Mouse (Mus musculus): ENCODE results near the gene Sac3d1. TPM values are rescaled to one million over a fixed set of nuclear protein-coding genes. Genes with fewer than 3 reads are reported as not detected.
A peak's percentile ranks its signal among the peaks of the same experiment; 100 is the strongest.

Sac3d1 gene
- polyA plus RNA-seq, 1 experiment from 2014 or later = 17.0 TPM

DNA sequence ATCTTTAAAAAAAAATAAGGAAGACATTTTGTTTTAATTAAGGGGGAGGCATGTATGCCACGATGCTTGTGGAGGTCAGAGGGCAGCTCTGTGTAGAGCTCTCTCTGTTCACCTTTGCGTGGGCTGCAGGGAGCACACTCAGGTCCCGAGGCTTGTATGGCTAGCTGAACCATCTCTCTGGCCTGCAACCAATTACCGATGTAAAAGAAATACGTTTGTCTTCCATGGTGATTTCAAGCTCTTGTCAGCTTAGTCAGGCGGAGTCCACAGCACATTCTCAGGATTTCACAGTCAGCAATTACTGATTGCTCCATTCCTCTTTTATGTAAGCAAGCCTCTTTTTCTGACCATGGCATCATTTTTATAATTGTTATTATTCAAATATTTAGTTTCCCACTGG lies 17.3 kb downstream of the Sac3d1 start:
- DNase-seq (ENCODE audit: low read depth, low spot score) (no peak), ATAC-seq (no peak)
- TF ChIP-seq CTCF (IDR thresholded peaks at IDR 0.05) = no peak
- no peaks in the 10 kb centered on the region for H3K27me3 ChIP-seq
- POLR2A ChIA-PET = no interaction called here
- in situ Hi-C loops (cut with MboI; ENCODE audit: low pct_unique_long_range_greater_than_20kb) = no loop called here
- CTCF ChIA-PET = no interaction called here

DNA sequence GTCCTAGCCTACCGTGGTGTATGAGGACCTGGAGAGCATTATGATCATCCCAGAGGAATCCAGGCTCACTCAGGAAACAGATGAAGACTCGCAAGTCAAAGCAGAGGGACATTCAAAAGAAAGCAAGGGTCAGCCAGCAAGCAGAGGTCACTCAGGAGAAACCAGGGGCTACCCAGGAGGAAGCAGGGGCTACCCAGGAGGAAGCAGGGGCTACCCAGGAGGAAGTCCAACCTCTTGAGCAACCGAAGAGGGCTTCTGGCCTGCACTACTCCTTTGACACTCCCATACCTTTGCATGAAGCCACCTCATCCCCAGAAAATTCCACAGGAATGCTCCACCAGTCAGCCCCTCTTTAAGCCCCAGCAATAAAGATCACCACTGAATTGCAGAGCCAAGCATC lies 20.6 kb downstream of the Sac3d1 start:
- ChIA-PET CTCF (no interaction called here), POLR2A (interaction anchor here (0.7 kb wide), 1 partner anchor 37 kb away, joined by 3 read pairs; no protein-coding TSS in a partner anchor)
- ATAC-seq = no peak
- H3K27me3 ChIP-seq = no peaks in the 10 kb centered on the region
- in situ Hi-C loops (cut with MboI; ENCODE audit: low pct_unique_long_range_greater_than_20kb) = no loop called here
- DNase-seq (ENCODE audit: low read depth, low spot score) = no peak
- no peak for TF ChIP-seq CTCF (IDR thresholded peaks at IDR 0.05)

DNA sequence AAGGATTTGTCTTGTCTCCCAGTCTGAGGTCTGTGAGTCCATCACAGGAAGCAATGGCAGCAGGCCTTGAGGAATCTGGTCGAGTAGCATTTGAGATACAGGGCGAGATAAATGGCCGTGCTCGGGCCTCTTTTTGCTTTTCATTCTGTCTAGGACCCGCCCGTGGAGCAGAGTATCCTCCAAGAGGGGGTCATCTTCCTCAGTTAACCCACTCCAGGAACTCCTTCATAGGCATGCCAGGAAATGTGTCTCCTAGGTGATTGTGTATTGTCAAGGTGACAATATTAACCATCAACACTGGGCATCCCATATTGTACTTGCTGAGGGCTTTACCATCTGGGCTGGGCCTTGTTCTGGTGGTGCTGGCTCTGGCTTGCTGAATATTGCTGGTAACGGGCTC lies 24.3 kb downstream of the Sac3d1 start, which contains the start of gene AC131692.1:
TSS of gene AC131692.1 (plus strand) at position 301 of the 400 bp plus-strand sequence.
- in situ Hi-C loops (cut with MboI; ENCODE audit: low pct_unique_long_range_greater_than_20kb) = no loop called here
- POLR2A ChIA-PET = no interaction called here
- DNase-seq (ENCODE audit: low read depth, low spot score) (no peak), ATAC-seq (no peak)
- TF ChIP-seq CTCF (IDR thresholded peaks at IDR 0.05) = no peak
- no peaks in the 10 kb centered on the region for H3K27me3 ChIP-seq
- CTCF ChIA-PET = no interaction called here

DNA sequence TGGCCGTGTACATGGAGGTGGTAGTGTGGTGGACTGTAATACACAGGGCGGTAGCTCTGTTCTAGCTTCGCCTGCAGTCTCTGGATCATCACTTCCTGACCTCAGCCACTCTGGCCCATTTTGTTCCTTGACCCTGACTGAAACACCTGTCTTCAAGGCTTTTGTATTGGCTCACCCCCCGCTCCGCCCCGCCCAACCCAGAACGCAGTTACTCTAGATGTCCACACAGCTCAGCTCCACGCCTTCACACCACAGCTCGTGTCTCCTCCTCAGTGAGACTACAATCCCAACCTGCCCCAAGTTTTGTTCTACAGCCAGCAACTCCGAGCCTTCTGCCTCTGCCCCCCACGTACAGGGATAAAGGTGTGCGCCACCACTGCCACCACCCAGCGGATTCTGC lies 29.6 kb downstream of the Sac3d1 start:
- no peaks in the 10 kb centered on the region for H3K27me3 ChIP-seq
- ATAC-seq (no peak), DNase-seq (ENCODE audit: low read depth, low spot score) (no peak)
- in situ Hi-C loops (cut with MboI; ENCODE audit: low pct_unique_long_range_greater_than_20kb) = no loop called here
- CTCF ChIA-PET = no interaction called here
- POLR2A ChIA-PET = interaction anchor here (0.9 kb wide), 1 partner anchor 30 kb away, joined by 3 read pairs; no protein-coding TSS in a partner anchor
- no peak for TF ChIP-seq CTCF (IDR thresholded peaks at IDR 0.05)

DNA sequence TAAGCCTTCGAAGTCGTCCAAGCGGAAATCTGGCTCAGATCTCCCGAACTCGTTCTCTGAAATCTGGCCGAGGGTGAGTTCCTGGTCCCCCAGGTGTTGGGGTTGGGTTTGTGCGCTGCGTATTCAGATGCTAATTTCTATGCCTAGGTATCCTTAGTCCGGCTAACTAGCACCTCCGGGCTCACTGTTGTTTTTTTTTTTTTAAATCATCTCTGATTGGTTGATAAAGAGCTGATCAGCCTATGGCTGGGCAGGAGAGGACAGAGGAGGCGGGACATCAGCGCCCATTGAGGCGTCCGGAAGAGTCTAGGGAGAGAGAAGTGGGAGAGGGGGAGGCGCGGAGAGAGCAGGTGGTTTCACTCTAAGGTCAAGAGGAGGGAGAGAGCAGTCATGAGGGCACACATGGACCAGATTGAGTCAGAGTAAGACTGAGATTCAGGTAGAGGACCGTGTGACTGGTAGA lies 33.0 kb downstream of the Sac3d1 start:
- peak; percentile 20 for DNase-seq (ENCODE audit: low read depth, low spot score)
- no peaks in the 10 kb centered on the region for H3K27me3 ChIP-seq
- CTCF ChIA-PET = interaction anchor here (1.5 kb wide), 1 partner anchor 18 kb away, joined by 5 read pairs; no protein-coding TSS in a partner anchor
- POLR2A ChIA-PET = no interaction called here
- in situ Hi-C loops (cut with MboI; ENCODE audit: low pct_unique_long_range_greater_than_20kb) = no loop called here
- peak; percentile 68 for ATAC-seq
- no peak for TF ChIP-seq CTCF (IDR thresholded peaks at IDR 0.05)

DNA sequence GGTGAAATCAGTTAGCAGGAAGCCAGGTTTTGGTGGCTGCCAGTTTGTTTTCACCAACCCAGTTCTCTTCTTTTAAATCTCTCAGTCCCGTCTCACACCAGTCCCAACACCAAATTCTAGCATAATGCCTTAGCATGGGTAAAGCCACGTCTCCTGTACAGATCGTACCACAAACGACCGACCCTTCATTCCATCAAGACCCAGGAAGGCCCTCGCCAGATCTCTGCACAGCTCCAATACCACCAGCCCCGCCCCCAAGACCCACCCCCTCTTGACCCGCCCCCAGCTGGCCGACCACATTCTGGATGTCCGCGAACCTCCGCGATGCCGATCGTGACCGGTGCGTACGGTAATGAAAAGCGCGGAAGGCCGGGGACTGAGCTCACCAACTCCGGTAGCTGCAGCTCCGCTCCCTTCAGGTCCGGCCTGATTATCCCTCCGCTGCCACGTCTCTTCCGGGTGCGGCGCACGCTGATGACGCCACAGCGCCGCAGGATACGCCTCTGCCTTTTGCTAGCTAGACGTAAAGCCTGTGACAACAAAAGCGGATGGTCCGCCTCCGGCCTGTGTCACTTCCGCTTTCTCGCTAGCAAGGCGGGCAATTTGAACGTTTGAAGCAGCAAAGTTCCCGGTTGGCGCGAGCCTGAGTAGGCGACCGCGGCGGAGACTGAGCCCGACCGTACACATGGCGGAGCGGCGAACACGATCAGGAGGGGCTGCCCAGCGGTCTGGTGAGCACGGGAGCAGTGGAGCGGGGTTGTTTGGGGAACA lies 33.8 kb downstream of the Sac3d1 start, which contains the start of the genes Zfpl1 and Cdca5:
TSS of gene Zfpl1 (minus strand) at position 479 of the 771 bp plus-strand sequence.
TSS of gene Cdca5 (plus strand) at position 506 of the 771 bp plus-strand sequence.
- DNase-seq (ENCODE audit: low read depth, low spot score) = peak; percentile 83
- ATAC-seq = peak; percentile 44
- ChIA-PET POLR2A (interaction anchor here (0.7 kb wide), 1 partner anchor 28 kb away, joined by 3 read pairs; no protein-coding TSS in a partner anchor), CTCF (interaction anchor here (1.5 kb wide), 1 partner anchor 18 kb away, joined by 5 read pairs; no protein-coding TSS in a partner anchor)
- H3K27me3 ChIP-seq = no peaks in the 10 kb centered on the region
- in situ Hi-C loops (cut with MboI; ENCODE audit: low pct_unique_long_range_greater_than_20kb) = no loop called here
- TF ChIP-seq CTCF (IDR thresholded peaks at IDR 0.05) = no peak

DNA sequence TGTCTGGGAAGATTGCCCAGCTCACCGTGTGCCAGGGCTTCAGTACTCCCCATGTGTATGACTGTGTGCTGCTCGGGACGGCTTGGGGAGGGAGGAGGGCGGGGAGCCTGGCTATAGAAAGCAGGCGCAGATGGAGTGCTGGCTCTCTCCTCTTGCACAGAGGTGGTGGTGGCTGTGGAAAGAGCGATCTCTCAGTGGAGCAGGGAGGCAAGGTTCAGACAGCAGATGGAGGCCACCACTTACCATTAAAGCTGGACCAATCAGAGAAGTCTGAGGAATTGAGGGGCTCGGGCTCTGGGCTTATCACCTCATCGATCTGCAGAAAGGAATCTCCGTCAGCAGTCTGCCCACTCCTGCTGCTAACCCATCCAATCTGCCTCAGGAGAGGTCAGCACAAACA lies 36.3 kb downstream of the Sac3d1 start, which contains the start of gene Gm28374:
TSS of gene Gm28374 (minus strand) at position 101 of the 400 bp plus-strand sequence.
- POLR2A ChIA-PET = no interaction called here
- CTCF ChIA-PET = no interaction called here
- DNase-seq (ENCODE audit: low read depth, low spot score) (no peak), ATAC-seq (no peak)
- no peak for TF ChIP-seq CTCF (IDR thresholded peaks at IDR 0.05)
- no peaks in the 10 kb centered on the region for H3K27me3 ChIP-seq
- in situ Hi-C loops (cut with MboI; ENCODE audit: low pct_unique_long_range_greater_than_20kb) = no loop called here

DNA sequence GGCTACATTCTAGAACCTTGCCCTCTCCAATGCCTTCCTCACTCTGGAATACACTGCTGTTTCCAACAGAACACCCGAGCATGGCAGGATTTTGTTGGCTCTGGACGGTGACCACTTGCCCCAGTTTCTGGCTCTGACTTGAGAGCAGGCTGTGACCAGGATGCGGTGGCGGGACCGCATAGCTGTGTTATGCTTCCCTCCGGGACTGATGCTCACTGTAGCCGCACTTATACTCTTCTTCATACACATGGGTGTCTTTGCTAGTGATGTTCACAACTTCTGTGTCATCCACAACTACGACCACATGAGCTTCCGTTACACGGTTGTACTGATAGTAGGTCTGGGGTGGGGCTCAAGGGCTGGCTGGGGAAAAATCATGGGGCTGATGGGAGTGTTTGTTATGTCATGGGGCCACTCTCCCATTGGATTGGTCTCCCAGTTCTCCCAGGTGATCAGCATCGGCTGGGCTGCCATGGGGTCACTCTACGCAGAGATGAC lies 38.4 kb downstream of the Sac3d1 start, which contains the start of gene Tmem262:
TSS of gene Tmem262 (plus strand) at position 51 of the 498 bp plus-strand sequence.
- ATAC-seq = no peak
- in situ Hi-C loops (cut with MboI; ENCODE audit: low pct_unique_long_range_greater_than_20kb) = no loop called here
- POLR2A ChIA-PET = interaction anchor here (1.6 kb wide), 1 partner anchor 12 kb away, joined by 5 read pairs; the partner anchor contains the start of gene Tm7sf2
- CTCF ChIA-PET = interaction anchor here (0.9 kb wide), 1 partner anchor 13 kb away, joined by 3 read pairs; no protein-coding TSS in a partner anchor
- no peaks in the 10 kb centered on the region for H3K27me3 ChIP-seq
- no peak for DNase-seq (ENCODE audit: low read depth, low spot score)
- TF ChIP-seq CTCF (IDR thresholded peaks at IDR 0.05) = no peak

DNA sequence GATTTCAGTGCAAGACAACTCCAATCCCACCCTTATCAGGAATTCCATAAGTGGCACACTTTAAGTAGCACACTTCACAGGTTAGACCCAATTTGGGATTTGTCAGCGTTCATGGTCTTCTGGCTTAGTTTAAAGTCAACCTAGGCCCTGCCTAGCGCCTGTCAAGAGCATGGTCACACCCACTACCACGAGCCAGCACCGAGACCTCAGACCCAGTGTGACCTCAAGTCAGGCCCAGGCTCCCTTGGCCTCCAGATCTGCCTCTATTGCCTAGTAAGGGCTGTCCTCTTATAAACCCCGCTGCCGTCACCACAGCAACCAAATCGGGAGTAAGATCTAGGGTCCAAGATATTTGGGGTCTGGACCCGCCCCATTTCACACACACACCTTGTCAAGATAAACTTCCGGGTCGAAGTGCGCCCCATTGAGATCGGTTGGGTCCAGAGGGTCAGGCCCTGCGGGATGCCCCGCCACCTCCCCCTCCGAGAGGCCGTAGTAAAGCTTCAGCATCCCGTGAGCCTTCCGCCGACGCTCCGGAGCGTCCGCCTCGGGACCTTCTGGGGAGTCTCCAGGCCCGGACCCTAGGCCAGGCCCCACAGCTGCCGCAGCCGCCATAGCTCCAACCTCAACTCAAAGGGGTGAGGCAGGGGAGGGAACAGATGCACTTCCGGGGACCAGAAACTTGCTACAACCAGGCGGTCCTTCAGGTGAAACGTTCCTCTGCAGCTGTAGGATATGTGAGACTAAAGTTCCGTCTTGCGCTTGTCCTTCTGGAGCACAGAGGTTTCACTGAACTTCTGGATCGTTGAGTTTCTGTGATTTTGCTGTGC lies 41.7 kb downstream of the Sac3d1 start, which contains the start of gene Vps51:
TSS of gene Vps51 (minus strand) at position 668 of the 830 bp plus-strand sequence.
- POLR2A ChIA-PET = interaction anchor here (1.1 to 1.8 kb wide), 3 partner anchors 9 to 41 kb away, joined by 3 to 6 read pairs (median 4); partner anchors contain the start of gene Sac3d1
- TF ChIP-seq CTCF (IDR thresholded peaks at IDR 0.05) = no peak

DNA sequence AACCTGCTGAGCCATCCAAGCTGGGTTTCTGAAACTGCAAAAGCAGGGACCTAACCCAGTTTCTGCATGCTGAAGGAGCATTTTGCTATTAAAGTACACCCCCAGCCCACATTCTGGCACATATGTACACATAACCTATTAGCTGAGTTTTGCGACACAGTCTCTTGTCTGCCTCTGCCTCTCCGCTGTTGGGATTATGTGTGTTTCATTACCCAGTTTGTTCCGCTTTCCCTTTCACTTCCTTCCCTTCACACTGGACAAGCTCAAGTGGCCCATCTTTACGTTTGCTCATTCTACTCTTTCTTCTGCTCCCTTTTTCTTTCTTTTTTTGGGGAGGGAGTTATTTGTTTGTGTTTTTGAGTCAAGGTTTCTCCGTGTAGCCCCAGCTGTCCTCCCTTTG lies 44.6 kb downstream of the Sac3d1 start:
- TF ChIP-seq CTCF (IDR thresholded peaks at IDR 0.05) = no peak
- DNase-seq (ENCODE audit: low read depth, low spot score) = no peak
- CTCF ChIA-PET = no interaction called here
- H3K27me3 ChIP-seq = no peaks in the 10 kb centered on the region
- no peak for ATAC-seq
- POLR2A ChIA-PET = no interaction called here
- in situ Hi-C loops (cut with MboI; ENCODE audit: low pct_unique_long_range_greater_than_20kb) = no loop called here

More for the DNA sequence above, 41.7 kb downstream of the Sac3d1 start, which contains the start of gene Vps51:
- DNase-seq (ENCODE audit: low read depth, low spot score) (no peak), ATAC-seq (peak; percentile 63)
- in situ Hi-C loops (cut with MboI; ENCODE audit: low pct_unique_long_range_greater_than_20kb) = no loop called here
- no peaks in the 10 kb centered on the region for H3K27me3 ChIP-seq
- CTCF ChIA-PET = interaction anchor here (3.9 kb wide), 1 partner anchor 9 kb away, joined by 27 read pairs; the partner anchor contains the start of gene Tm7sf2
